Comparison of ENCODE assay signal across 9 mouse cellular contexts in the genomic region with DNA sequence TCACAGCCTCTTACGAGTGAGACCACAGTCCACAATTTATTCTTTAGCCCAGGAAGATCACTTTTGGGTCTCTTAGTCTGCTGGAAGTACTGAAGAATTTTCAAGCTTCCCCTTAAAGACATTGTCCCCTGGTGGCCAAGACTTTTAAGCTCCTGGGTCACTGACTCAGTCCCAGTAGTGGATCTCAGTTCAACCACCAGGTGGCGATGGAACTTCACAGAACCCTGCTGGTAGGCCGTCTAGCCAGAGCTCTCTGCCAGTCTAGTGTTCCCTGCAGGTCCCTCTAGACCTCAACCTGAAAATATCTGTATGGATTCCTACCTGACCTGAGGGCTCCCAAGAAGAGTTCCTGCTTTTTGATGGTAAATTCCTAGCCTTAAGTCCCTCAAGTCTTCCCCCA. TPM values are rescaled to one million over a fixed set of nuclear protein-coding genes. Genes with fewer than 3 reads are reported as not detected.
DNase-seq lines count a peak whose midpoint lies in the region; ATAC-seq lines count a peak whose summit lies in the region.
"Had no signal": no experiment of that assay in that cellular context is flagged by ENCODE, and none has a peak within 500 bp of the region (broad histone marks: within the 10 kb centered on the region; RNA-seq: fewer than 3 reads in every experiment).

No protein-coding gene starts in this region.

- peaks cover 14% of the 10 kb centered on the region for H3K4me1 ChIP-seq in hindbrain, embryonic 15.5 days (replicated peaks)

- no peak overlapping the region for H3K4me2 ChIP-seq in hindbrain, embryonic 15.5 days

- H3K36me3 ChIP-seq in hindbrain, embryonic 15.5 days, result no peaks in the 10 kb centered on the region

- DNase-seq in NIH3T3 (ENCODE audit: low read depth), result peak; percentile 82
- DNase-seq in cerebellum, adult 9-11 months, result peak; percentile 87
- peak; percentile 84 to 85 for DNase-seq in frontal cortex, postnatal 25 days (ENCODE audit: low spot score in 2 of 2)
- DNase-seq in layer of hippocampus, postnatal 36 days, result peak; percentile 82 to 85
- DNase-seq in lung, postnatal 25 days (ENCODE audit: low spot score), result peak; percentile 83
- DNase-seq in right cerebral cortex, adult 2 months (ENCODE audit: low spot score in 2 of 2), result peak; percentile 90 to 93
- DNase-seq in urinary bladder, postnatal 10 days (ENCODE audit: low spot score), result peak; percentile 64

- H3K27ac ChIP-seq in hindbrain, embryonic 15.5 days (replicated peaks), result no peak overlapping the region

- no peaks in the 10 kb centered on the region for H3K9me3 ChIP-seq in hindbrain, embryonic 15.5 days
- H3K9me3 ChIP-seq: megakaryocyte, embryonic 14.5 days had no signal

- no peak overlapping the region for H3K4me3 ChIP-seq in hindbrain, embryonic 15.5 days
- H3K4me3 ChIP-seq: megakaryocyte, embryonic 14.5 days had no signal

- peak; percentile 74; the same call in 1 of the 2 replicates for ATAC-seq in hindbrain, embryonic 15.5 days (ENCODE audit: low FRiP score, low read depth)

- no peak overlapping the region for H3K9ac ChIP-seq in hindbrain, embryonic 15.5 days

- peaks cover 5% of the 10 kb centered on the region; the same call in 1 of the 2 replicates for H3K27me3 ChIP-seq in hindbrain, embryonic 15.5 days

- 6% methylated on average over 3 of the region's 3 CpGs for whole genome bisulfite sequencing in hindbrain, embryonic 15.5 days

RNA-seq across cellular contexts. Expression of a gene that starts 35.6 kb away (rescaled TPM):
- 59.5 and 78.0 TPM in 2 replicates for polyA plus RNA-seq in hindbrain, embryonic 15.5 days (2015; fragmentation: Nextera tagmentation; extraction: Ambion mirVana)
- total RNA-seq in layer of hippocampus, postnatal 36 days (2021), result 10 to 100 TPM; 64.9 to 68.3 TPM

RNA-seq across cellular contexts. Expression of a gene that starts 56.3 kb away (rescaled TPM):
- 33.2 and 35.6 TPM in 2 replicates for polyA plus RNA-seq in hindbrain, embryonic 15.5 days (2015; fragmentation: Nextera tagmentation; extraction: Ambion mirVana)
- total RNA-seq in layer of hippocampus, postnatal 36 days (2021), result 10 to 100 TPM; 66.5 to 71.3 TPM
